ENCODE assay signal across 16 mouse cellular contexts in the genomic region with DNA sequence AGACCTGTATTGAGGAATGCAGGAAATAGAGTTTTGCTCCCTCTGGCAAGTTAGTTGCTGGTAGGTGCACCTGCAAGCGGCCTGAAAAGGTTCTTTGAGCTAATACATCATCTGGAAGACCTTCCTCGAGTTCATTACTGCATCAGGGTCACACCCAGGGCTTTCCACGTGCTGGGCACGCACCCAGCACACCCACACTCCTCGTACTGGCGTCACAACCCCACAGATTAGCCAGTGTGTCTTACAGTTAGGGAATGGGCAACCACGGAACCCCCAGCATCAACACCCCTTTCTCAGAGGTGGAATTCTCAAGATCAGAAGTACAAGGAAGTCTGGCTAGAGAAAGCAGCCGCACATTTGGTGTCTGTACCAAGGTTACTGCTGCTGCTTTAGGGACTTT. TPM values are rescaled to one million over a fixed set of nuclear protein-coding genes. Genes with fewer than 3 reads are reported as not detected.
A peak's percentile ranks its signal among the peaks of the same experiment; 100 is the strongest.
DNase-seq lines count a peak whose midpoint lies in the region; ATAC-seq and TF ChIP-seq lines count a peak whose summit lies in the region.
"Had no signal": no experiment of that assay in that cellular context is flagged by ENCODE, and none has a peak within 500 bp of the region (broad histone marks: within the 10 kb centered on the region; RNA-seq: fewer than 3 reads in every experiment).

No protein-coding gene starts in this region.

- no peaks in the 10 kb centered on the region for H3K27me3 ChIP-seq in kidney, embryonic 15.5 days
- H3K27me3 ChIP-seq in midbrain, embryonic 11.5 days (ENCODE audit: control insufficient read depth, insufficient read depth, low read length): no peaks in the 10 kb centered on the region
- no peaks in the 10 kb centered on the region for H3K27me3 ChIP-seq in midbrain, embryonic 16.5 days (ENCODE audit: control insufficient read depth, insufficient read depth, low read depth, low read length)
- no peaks in the 10 kb centered on the region for H3K27me3 ChIP-seq in intestine, postnatal 0 days (replicated peaks; ENCODE audit: control insufficient read depth, insufficient read depth, low read length)
- no peaks in the 10 kb centered on the region for H3K27me3 ChIP-seq in stomach, postnatal 0 days (ENCODE audit: control insufficient read depth, insufficient read depth, low read length)
- H3K27me3 ChIP-seq in hindbrain, embryonic 14.5 days (ENCODE audit: control insufficient read depth, insufficient read depth, low read length): no peaks in the 10 kb centered on the region
- H3K27me3 ChIP-seq: embryonic facial prominence, embryonic 12.5 days; heart, embryonic 15.5 days; hindbrain, embryonic 13.5 days; liver, embryonic 13.5 days; midbrain, embryonic 12.5 days had no signal

- H3K9ac ChIP-seq in kidney, embryonic 15.5 days: no peak overlapping the region
- no peak overlapping the region for H3K9ac ChIP-seq in midbrain, embryonic 11.5 days (ENCODE audit: low read length)
- no peak overlapping the region for H3K9ac ChIP-seq in midbrain, embryonic 16.5 days (ENCODE audit: low read depth, low read length)
- no peak overlapping the region for H3K9ac ChIP-seq in intestine, postnatal 0 days (ENCODE audit: low read depth, low read length)
- H3K9ac ChIP-seq in stomach, postnatal 0 days (ENCODE audit: low read length): no peak overlapping the region
- H3K9ac ChIP-seq in hindbrain, embryonic 14.5 days: no peak overlapping the region
- H3K9ac ChIP-seq: embryonic facial prominence, embryonic 12.5 days; heart, embryonic 15.5 days; hindbrain, embryonic 13.5 days; liver, embryonic 13.5 days; midbrain, embryonic 12.5 days had no signal

- H3K4me2 ChIP-seq in kidney, embryonic 15.5 days: no peak overlapping the region
- H3K4me2 ChIP-seq in midbrain, embryonic 11.5 days: no peak overlapping the region
- H3K4me2 ChIP-seq in midbrain, embryonic 16.5 days (ENCODE audit: low read length): no peak overlapping the region
- peak overlapping the region; percentile 40; the same call in 1 of the 2 replicates for H3K4me2 ChIP-seq in intestine, postnatal 0 days (replicated peaks; ENCODE audit: low read depth)
- no peak overlapping the region for H3K4me2 ChIP-seq in stomach, postnatal 0 days (replicated peaks; ENCODE audit: low read depth)
- no peak overlapping the region for H3K4me2 ChIP-seq in hindbrain, embryonic 14.5 days (replicated peaks)
- H3K4me2 ChIP-seq: embryonic facial prominence, embryonic 12.5 days; heart, embryonic 15.5 days; hindbrain, embryonic 13.5 days; liver, embryonic 13.5 days; midbrain, embryonic 12.5 days had no signal

- no peak for ATAC-seq in kidney, embryonic 15.5 days (replicated peaks; ENCODE audit: low FRiP score)
- no peak for ATAC-seq in midbrain, embryonic 11.5 days (ENCODE audit: low FRiP score)
- no peak for ATAC-seq in midbrain, embryonic 16.5 days
- ATAC-seq in intestine, postnatal 0 days: peak; percentile 25; the same call in 1 of the 2 replicates
- ATAC-seq in stomach, postnatal 0 days (ENCODE audit: low FRiP score, low TSS enrichment): peak; percentile 51
- no peak for ATAC-seq in hindbrain, embryonic 14.5 days (ENCODE audit: low FRiP score)

- TF ChIP-seq EP300 in stomach, postnatal 0 days (optimal IDR thresholded peaks at IDR 0.05): no peak

- 87% methylated on average over 8 of the region's 8 CpGs for WGBS in kidney, embryonic 15.5 days
- WGBS in midbrain, embryonic 11.5 days: 92% methylated on average over 8 of the region's 8 CpGs
- 91% methylated on average over 8 of the region's 8 CpGs for WGBS in midbrain, embryonic 16.5 days
- WGBS in intestine, postnatal 0 days: 49% methylated on average over 8 of the region's 8 CpGs
- 58% methylated on average over 8 of the region's 8 CpGs for WGBS in stomach, postnatal 0 days
- 92% methylated on average over 8 of the region's 8 CpGs for WGBS in hindbrain, embryonic 14.5 days

- peak overlapping the region; percentile 32; the same call in 1 of the 2 replicates for H3K27ac ChIP-seq in kidney, embryonic 15.5 days
- no peak overlapping the region for H3K27ac ChIP-seq in midbrain, embryonic 11.5 days (ENCODE audit: low read depth, low read length)
- no peak overlapping the region for H3K27ac ChIP-seq in midbrain, embryonic 16.5 days (ENCODE audit: low read length)
- peak overlapping the region; percentile 47 for H3K27ac ChIP-seq in intestine, postnatal 0 days (ENCODE audit: low read depth, low read length)
- H3K27ac ChIP-seq in stomach, postnatal 0 days (replicated peaks): peak overlapping the region; percentile 69; the same call in 1 of the 2 replicates
- no peak overlapping the region for H3K27ac ChIP-seq in hindbrain, embryonic 14.5 days
- H3K27ac ChIP-seq: embryonic facial prominence, embryonic 12.5 days; heart, embryonic 15.5 days; hindbrain, embryonic 13.5 days; layer of hippocampus, adult 2 months; limb, embryonic 10.5 days; liver, embryonic 13.5 days; midbrain, embryonic 12.5 days had no signal

- H3K36me3 ChIP-seq in kidney, embryonic 15.5 days: no peaks in the 10 kb centered on the region
- no peaks in the 10 kb centered on the region for H3K36me3 ChIP-seq in midbrain, embryonic 11.5 days (ENCODE audit: control insufficient read depth, insufficient read depth, low read length)
- H3K36me3 ChIP-seq in midbrain, embryonic 16.5 days (ENCODE audit: control insufficient read depth, insufficient read depth, low read length): no peaks in the 10 kb centered on the region
- H3K36me3 ChIP-seq in intestine, postnatal 0 days (ENCODE audit: control insufficient read depth, insufficient read depth): no peaks in the 10 kb centered on the region
- no peaks in the 10 kb centered on the region for H3K36me3 ChIP-seq in stomach, postnatal 0 days (ENCODE audit: control insufficient read depth, insufficient read depth, low read length)
- no peaks in the 10 kb centered on the region for H3K36me3 ChIP-seq in hindbrain, embryonic 14.5 days (replicated peaks; ENCODE audit: control insufficient read depth, insufficient read depth)
- H3K36me3 ChIP-seq: embryonic facial prominence, embryonic 12.5 days; heart, embryonic 15.5 days; hindbrain, embryonic 13.5 days; liver, embryonic 13.5 days; midbrain, embryonic 12.5 days had no signal

- no peak for TF ChIP-seq CTCF in intestine, postnatal 0 days (IDR thresholded peaks at IDR 0.05; ENCODE audit: low read depth)
- TF ChIP-seq CTCF in stomach, postnatal 0 days (IDR thresholded peaks at IDR 0.05; ENCODE audit: low read depth): no peak

- H3K4me3 ChIP-seq in kidney, embryonic 15.5 days (replicated peaks): no peak overlapping the region
- H3K4me3 ChIP-seq in midbrain, embryonic 11.5 days (ENCODE audit: low read depth, low read length): no peak overlapping the region
- H3K4me3 ChIP-seq in midbrain, embryonic 16.5 days (ENCODE audit: low read depth, low read length): no peak overlapping the region
- H3K4me3 ChIP-seq in intestine, postnatal 0 days (ENCODE audit: low read depth, low read length): no peak overlapping the region
- no peak overlapping the region for H3K4me3 ChIP-seq in stomach, postnatal 0 days (ENCODE audit: low read depth, low read length)
- no peak overlapping the region for H3K4me3 ChIP-seq in hindbrain, embryonic 14.5 days (replicated peaks; ENCODE audit: low read length)
- H3K4me3 ChIP-seq: embryonic facial prominence, embryonic 12.5 days; heart, embryonic 15.5 days; hindbrain, embryonic 13.5 days; layer of hippocampus, adult 2 months; limb, embryonic 10.5 days; liver, embryonic 13.5 days; midbrain, embryonic 12.5 days had no signal

- H3K4me1 ChIP-seq in kidney, embryonic 15.5 days: peaks cover 11% of the 10 kb centered on the region
- no peaks in the 10 kb centered on the region for H3K4me1 ChIP-seq in midbrain, embryonic 11.5 days (ENCODE audit: control insufficient read depth, insufficient read depth, low read length)
- H3K4me1 ChIP-seq in midbrain, embryonic 16.5 days (ENCODE audit: control insufficient read depth, insufficient read depth, low read length): no peaks in the 10 kb centered on the region; the same call in 1 of the 2 replicates
- H3K4me1 ChIP-seq in intestine, postnatal 0 days (replicated peaks; ENCODE audit: control insufficient read depth, insufficient read depth, low read length): no peaks in the 10 kb centered on the region
- no peaks in the 10 kb centered on the region for H3K4me1 ChIP-seq in stomach, postnatal 0 days (replicated peaks; ENCODE audit: control insufficient read depth, insufficient read depth)
- no peaks in the 10 kb centered on the region for H3K4me1 ChIP-seq in hindbrain, embryonic 14.5 days (replicated peaks; ENCODE audit: control insufficient read depth, insufficient read depth, low read length)
- H3K4me1 ChIP-seq: hindbrain, embryonic 13.5 days; limb, embryonic 10.5 days had no signal

- DNase-seq in kidney, adult 18-20 months: no peak
- DNase-seq in midbrain, embryonic 11.5 days (ENCODE audit: low spot score, missing footprints): peak; percentile 67
- DNase-seq in stomach, postnatal 0 days (ENCODE audit: low spot score): peak; percentile 69
- no peak for DNase-seq in hindbrain, embryonic 14.5 days (ENCODE audit: low spot score)
- DNase-seq in frontal cortex, postnatal 14 days (ENCODE audit: low spot score in 2 of 2): no peak
- DNase-seq: cerebellum, adult 11-12 months; liver, embryonic 13.5 days had no signal

- no peaks in the 10 kb centered on the region for H3K9me3 ChIP-seq in kidney, embryonic 15.5 days (replicated peaks)
- no peaks in the 10 kb centered on the region for H3K9me3 ChIP-seq in midbrain, embryonic 11.5 days (ENCODE audit: control insufficient read depth, low read length)
- H3K9me3 ChIP-seq in midbrain, embryonic 16.5 days (replicated peaks; ENCODE audit: control insufficient read depth, low read length, poor library complexity, severe bottlenecking): no peaks in the 10 kb centered on the region
- H3K9me3 ChIP-seq in intestine, postnatal 0 days (ENCODE audit: control insufficient read depth): no peaks in the 10 kb centered on the region
- no peaks in the 10 kb centered on the region for H3K9me3 ChIP-seq in stomach, postnatal 0 days (ENCODE audit: control insufficient read depth, low read length)
- no peaks in the 10 kb centered on the region for H3K9me3 ChIP-seq in hindbrain, embryonic 14.5 days (ENCODE audit: control insufficient read depth, low read length)
- H3K9me3 ChIP-seq: embryonic facial prominence, embryonic 12.5 days; heart, embryonic 15.5 days; hindbrain, embryonic 13.5 days; limb, embryonic 10.5 days; liver, embryonic 13.5 days; midbrain, embryonic 12.5 days had no signal

RNA-seq across cellular contexts. Expression of a gene that starts 3.9 kb away (rescaled TPM):
- 11.1 and 13.1 TPM in 2 replicates for polyA plus RNA-seq in kidney, embryonic 15.5 days (2015; fragmentation: Nextera tagmentation; extraction: Ambion mirVana)
- polyA plus RNA-seq in midbrain, embryonic 11.5 days (2014; fragmentation: Nextera tagmentation; extraction: Ambion mirVana): 0.17 and 0.34 TPM in 2 replicates
- polyA plus RNA-seq in midbrain, embryonic 16.5 days (2015; fragmentation: Nextera tagmentation; extraction: Ambion mirVana): 0.20 and 0.27 TPM in 2 replicates
- polyA plus RNA-seq in intestine, postnatal 0 days (2015; fragmentation: Nextera tagmentation; extraction: Ambion mirVana): 121 and 130 TPM in 2 replicates
- 0.88 and 1.0 TPM in 2 replicates for polyA plus RNA-seq in stomach, postnatal 0 days (2015; fragmentation: Nextera tagmentation; extraction: Ambion mirVana)
- 0.25 and 0.27 TPM in 2 replicates for polyA plus RNA-seq in hindbrain, embryonic 14.5 days (2014; fragmentation: Nextera tagmentation; extraction: Ambion mirVana)

Comparison
In these comparisons a context has a peak if more than half of its experiments do, and no peak if none do; other contexts are left out.
1. ATAC-seq: peak in intestine, postnatal 0 days (single experiment) and stomach, postnatal 0 days (single experiment); none in kidney, embryonic 15.5 days (single experiment), midbrain, embryonic 11.5 days (single experiment), midbrain, embryonic 16.5 days (single experiment) and hindbrain, embryonic 14.5 days (single experiment).
2. H3K27ac ChIP-seq: peak in kidney, embryonic 15.5 days (single experiment), intestine, postnatal 0 days (single experiment) and stomach, postnatal 0 days (single experiment); none in midbrain, embryonic 11.5 days (single experiment), midbrain, embryonic 16.5 days (single experiment) and hindbrain, embryonic 14.5 days (single experiment).
3. DNase-seq: peak in midbrain, embryonic 11.5 days (single experiment) and stomach, postnatal 0 days (single experiment); none in kidney, adult 18-20 months (single experiment), hindbrain, embryonic 14.5 days (single experiment) and frontal cortex, postnatal 14 days (0 of 2).